Mouse (Mus musculus): Measurements from ENCODE around the gene Cdc20b.

DNA sequence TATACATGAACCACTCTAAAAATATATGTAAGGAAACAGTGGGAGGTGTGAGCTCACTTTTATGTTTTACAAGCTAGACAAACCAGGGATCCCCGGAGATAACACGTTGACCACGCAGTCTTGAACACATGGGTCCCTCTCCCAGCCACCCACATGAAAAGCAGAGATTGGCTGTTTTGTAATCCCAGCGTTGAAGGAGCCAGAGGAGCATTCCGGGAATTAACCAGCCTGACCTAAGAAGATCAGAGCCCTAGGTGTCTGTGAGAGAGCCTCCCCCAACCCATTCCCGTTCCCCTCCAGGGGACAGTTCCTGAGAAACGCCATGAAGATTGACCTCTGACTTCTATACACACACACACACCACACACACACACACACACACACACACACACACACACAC lies 3.6 kb upstream of the Cdc20b start:
- TF ChIP-seq CTCF (IDR thresholded peaks at IDR 0.05; ENCODE audit: low read depth) (no peak), EP300 (IDR thresholded peaks at IDR 0.05; ENCODE audit: low read depth) (no peak)

All from liver, postnatal 0 days (tissue).